Mouse (Mus musculus): Measurements from ENCODE around the gene Fam133b.

DNA sequence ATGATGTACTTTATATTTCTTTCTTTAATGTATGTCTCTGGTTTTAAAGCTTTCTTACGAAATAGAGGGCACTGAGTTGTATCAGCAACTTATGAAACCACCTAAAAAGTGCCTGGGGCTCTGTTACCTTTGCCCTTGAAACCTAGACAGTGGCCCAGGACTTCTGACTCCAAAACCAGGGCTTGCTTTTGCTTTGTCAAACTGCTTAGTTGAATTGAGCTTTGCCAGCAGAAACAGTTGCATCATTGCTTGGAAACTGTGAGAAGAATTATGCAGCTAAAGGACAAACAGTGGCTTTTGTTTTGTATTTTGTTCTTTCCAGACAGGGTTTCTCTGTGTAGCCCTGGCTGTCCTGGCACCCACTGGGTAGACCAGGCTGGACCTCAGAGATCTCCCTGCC lies 56.7 kb downstream of the Fam133b start:
- TF ChIP-seq CTCF (IDR thresholded peaks at IDR 0.05; ENCODE audit: low read depth) (no peak), EP300 (optimal IDR thresholded peaks at IDR 0.05) (no peak)

All from stomach, postnatal 0 days (tissue).